Mouse (Mus musculus): ENCODE data around the gene Habp2. TPM values are rescaled to one million over a fixed set of nuclear protein-coding genes. Genes with fewer than 3 reads are reported as not detected.
"Not testable (repeated sequence)": the region's sequence is repeated elsewhere in the genome, so short reads cannot be mapped to it uniquely, and the experiment has no call there.

The Habp2 gene
- total RNA-seq, 2 experiments from 2014 or later, result 0.26 TPM; not detected in 1

GRCm38 (mm10) chr19:56356480-56357373 lies 69.8 kb downstream of the Habp2 start:
- DNase-seq (ENCODE audit: low spot score in 2 of 2), result peak; percentile 49 to 76

- DNase-seq (ENCODE audit: low spot score in 2 of 2), result not testable (repeated sequence)
Observed at GRCm38 (mm10) chr19:56357374-56357708, 70.4 kb downstream of the Habp2 start.

- no peak for DNase-seq (ENCODE audit: low spot score in 2 of 2)
Observed at GRCm38 (mm10) chr19:56358890-56359289, 72.0 kb downstream of the Habp2 start.

- no peak for DNase-seq (ENCODE audit: low spot score in 2 of 2)
Observed at GRCm38 (mm10) chr19:56363721-56364460, 77.0 kb downstream of the Habp2 start.

GRCm38 (mm10) chr19:56364563-56364962 lies 77.6 kb downstream of the Habp2 start:
- DNase-seq (ENCODE audit: low spot score in 2 of 2), result no peak

GRCm38 (mm10) chr19:56366168-56366567 lies 79.2 kb downstream of the Habp2 start:
- DNase-seq (ENCODE audit: low spot score in 2 of 2), result no peak

- no peak for DNase-seq (ENCODE audit: low spot score in 2 of 2)
Observed at GRCm38 (mm10) chr19:56366625-56367024, 79.7 kb downstream of the Habp2 start.

GRCm38 (mm10) chr19:56367778-56368177 lies 80.8 kb downstream of the Habp2 start:
- DNase-seq (ENCODE audit: low spot score in 2 of 2), result no peak

- DNase-seq (ENCODE audit: low spot score in 2 of 2), result no peak
Observed at GRCm38 (mm10) chr19:56368912-56369311, 82.0 kb downstream of the Habp2 start.

Other genes starting within 250 kb of the Habp2 start
- 100 to 1,000 TPM; 293 to 350 TPM for gene Nrap, start 102.9 kb downstream of the Habp2 start, total RNA-seq (2021)
- gene Casp7, start 110.0 kb downstream of the Habp2 start, total RNA-seq (2021), result 10 to 100 TPM; 18.0 to 18.7 TPM
- gene Plekhs1, start 174.5 kb downstream of the Habp2 start, total RNA-seq (2021), result under 1 TPM; 0.22 to 0.31 TPM